Mouse (Mus musculus) midbrain, embryonic 15.5 days (tissue): ENCODE data around the gene Ghr. TPM values are rescaled to one million over a fixed set of nuclear protein-coding genes. Genes with fewer than 3 reads are reported as not detected.

Source experiments
- ATAC-seq: fragments of 200-750 bp; cut with Nextera tagmentation; replicated peaks from 2 replicates; pipeline ENCODE4 v1.8.0; 2017; ENCODE audit warnings: moderate TSS enrichment
- H3K27ac ChIP-seq: fragments of 300-500 bp; sonication (generic); 2 replicates; pipeline ENCODE4 v1.5.1; 2015; ENCODE audit warnings: mild to moderate bottlenecking, inconsistent platforms
- H3K27me3 ChIP-seq: fragments of 300-500 bp; sonication (generic); replicated peaks from 2 replicates; pipeline ENCODE4 v1.6.1; 2015; ENCODE audit warnings: inconsistent platforms
- H3K36me3 ChIP-seq: fragments of 300-500 bp; sonication (generic); replicated peaks from 2 replicates; pipeline ENCODE4 v1.6.1; 2015; ENCODE audit warnings: inconsistent platforms
- H3K4me1 ChIP-seq: fragments of 300-500 bp; sonication (generic); 2 replicates; pipeline ENCODE4 v1.6.1; 2015; ENCODE audit warnings: inconsistent platforms
- H3K4me2 ChIP-seq: fragments of 300-500 bp; sonication (generic); 2 replicates; pipeline ENCODE4 v1.6.1; 2015; ENCODE audit warnings: inconsistent platforms, mild to moderate bottlenecking, moderate library complexity
- H3K4me3 ChIP-seq: fragments of 300-500 bp; sonication (generic); 2 replicates; pipeline ENCODE4 v1.5.1; 2015; ENCODE audit warnings: mild to moderate bottlenecking, inconsistent platforms
- H3K9ac ChIP-seq: fragments of 300-500 bp; sonication (generic); 2 replicates; pipeline ENCODE4 v1.6.1; 2015; ENCODE audit warnings: mild to moderate bottlenecking, inconsistent platforms
- H3K9me3 ChIP-seq: fragments of 300-500 bp; sonication (generic); 2 replicates; pipeline ENCODE4 v1.6.1; 2016; ENCODE audit warnings: inconsistent platforms
- WGBS: fragments of 180-500 bp; shearing (Covaris S2); methylation state at CpG from one replicate; pipeline ENCODE4 v1.1.7; 2015; ENCODE audit warnings: mixed read lengths; 5-methylcytosine and 5-hydroxymethylcytosine counted together
- polyA plus RNA-seq: library from polyadenylated mRNA; unstranded; fragments of >200 nt; fragmentation: Nextera tagmentation; extraction: Ambion mirVana; gene quantifications from 2 replicates; pipeline ENCODE4 v1.2.1, GENCODE M21; 2015

Gene Ghr
- polyA plus RNA-seq, 1 experiment from 2014 or later, result 7.2 TPM

DNA sequence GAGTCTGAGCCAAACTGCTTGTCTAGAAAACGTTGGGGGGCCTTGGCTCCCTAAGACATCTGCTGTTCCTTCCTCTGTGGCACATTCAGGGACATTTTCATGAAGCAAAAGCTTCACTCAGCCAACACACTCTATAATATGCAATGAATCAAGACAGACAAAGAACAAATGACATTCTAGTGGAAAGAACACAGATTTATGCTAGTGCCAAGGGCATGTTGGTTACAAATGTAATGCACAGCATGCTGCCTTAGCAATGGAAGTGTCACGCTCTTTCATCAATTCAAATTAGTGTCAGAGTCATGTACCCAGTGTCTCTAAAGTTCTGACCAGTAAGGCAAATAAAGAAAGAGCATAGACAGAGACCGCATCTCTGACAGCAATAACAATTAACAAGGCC lies 187.6 kb downstream of the Ghr start:
- H3K27ac ChIP-seq, result no peak overlapping the region
- no peaks in the 10 kb centered on the region for H3K27me3 ChIP-seq
- no peaks in the 10 kb centered on the region for H3K9me3 ChIP-seq
- H3K9ac ChIP-seq, result no peak overlapping the region
- 73% methylated on average over 3 of the region's 3 CpGs for WGBS
- no peak overlapping the region for H3K4me3 ChIP-seq
- ATAC-seq, result no peak
- H3K36me3 ChIP-seq, result no peaks in the 10 kb centered on the region
- H3K4me2 ChIP-seq, result no peak overlapping the region
- no peaks in the 10 kb centered on the region for H3K4me1 ChIP-seq

DNA sequence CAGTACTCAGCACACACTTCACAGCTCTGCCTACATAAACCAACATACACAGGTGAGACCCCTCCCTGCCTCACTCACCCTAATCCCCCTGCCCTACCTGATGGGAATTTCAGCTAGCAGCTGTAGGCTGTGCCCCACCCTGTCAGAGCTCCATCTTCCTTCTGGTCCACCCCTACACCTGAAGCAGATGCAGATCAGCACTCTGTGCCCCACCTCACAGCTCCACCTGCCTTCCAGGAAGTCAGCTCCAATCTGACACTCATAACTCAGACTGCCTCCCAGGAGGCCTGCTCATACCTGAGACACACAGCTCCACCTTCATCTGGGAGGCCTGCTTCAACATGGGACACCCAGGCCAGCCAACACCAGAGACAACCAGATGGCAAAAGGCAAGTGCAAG lies 192.6 kb downstream of the Ghr start:
- Histone ChIP-seq H3K9me3 (no peaks in the 10 kb centered on the region), H3K4me1 (no peaks in the 10 kb centered on the region), H3K36me3 (no peaks in the 10 kb centered on the region), H3K27ac (no peak overlapping the region), H3K27me3 (no peaks in the 10 kb centered on the region), H3K4me2 (no peak overlapping the region), H3K9ac (no peak overlapping the region), H3K4me3 (no peak overlapping the region)
- no peak for ATAC-seq

DNA sequence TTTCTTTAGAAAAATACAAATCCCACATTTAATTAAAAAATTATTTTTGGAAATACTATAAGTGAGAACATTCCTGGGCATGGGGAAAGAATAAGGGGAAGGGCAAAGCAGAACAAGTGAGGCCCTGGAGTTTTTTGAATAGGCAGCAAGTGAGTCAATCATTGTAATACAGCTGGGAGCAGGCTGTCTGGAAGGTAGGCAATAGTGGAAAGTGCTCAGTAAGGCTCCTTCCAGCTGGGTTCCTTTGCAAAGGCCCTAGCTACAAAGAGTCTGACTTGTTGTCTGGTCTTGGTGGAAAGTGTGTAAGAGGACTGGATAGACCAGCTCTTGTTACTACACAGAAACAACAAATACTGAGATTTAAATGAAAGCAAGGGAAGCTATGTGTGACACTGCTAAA lies 194.3 kb downstream of the Ghr start:
- H3K27ac ChIP-seq, result no peak overlapping the region
- H3K36me3 ChIP-seq, result no peaks in the 10 kb centered on the region
- no peak overlapping the region for H3K9ac ChIP-seq
- no peak overlapping the region for H3K4me2 ChIP-seq
- H3K4me1 ChIP-seq, result no peaks in the 10 kb centered on the region
- no peaks in the 10 kb centered on the region for H3K27me3 ChIP-seq
- no peaks in the 10 kb centered on the region for H3K9me3 ChIP-seq
- ATAC-seq, result no peak
- H3K4me3 ChIP-seq, result no peak overlapping the region

DNA sequence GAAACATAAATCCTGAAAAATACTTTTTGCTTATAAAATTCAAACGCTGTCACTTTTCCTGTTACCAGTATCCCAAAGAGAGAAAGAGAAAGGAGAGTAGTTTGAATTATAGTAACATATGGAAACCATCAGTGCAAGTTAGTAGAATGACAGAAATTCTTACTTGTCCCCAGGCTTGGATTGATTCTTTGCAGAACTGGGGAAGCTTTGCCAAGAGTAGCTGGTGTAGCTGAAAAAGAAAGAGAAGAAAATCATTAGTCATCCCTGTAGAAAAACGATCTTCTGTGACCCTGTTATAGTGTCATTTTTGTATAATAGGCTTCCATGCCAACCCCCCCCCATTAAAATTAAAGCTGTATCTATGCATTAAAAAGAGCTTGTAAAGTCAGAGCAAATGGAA lies 194.8 kb downstream of the Ghr start:
- no peaks in the 10 kb centered on the region for H3K9me3 ChIP-seq
- H3K9ac ChIP-seq, result no peak overlapping the region
- no peaks in the 10 kb centered on the region for H3K36me3 ChIP-seq
- H3K27me3 ChIP-seq, result no peaks in the 10 kb centered on the region
- no peak overlapping the region for H3K27ac ChIP-seq
- H3K4me3 ChIP-seq, result no peak overlapping the region
- 81% methylated on average over 2 of the region's 2 CpGs for WGBS
- H3K4me1 ChIP-seq, result no peaks in the 10 kb centered on the region
- H3K4me2 ChIP-seq, result no peak overlapping the region
- no peak for ATAC-seq

DNA sequence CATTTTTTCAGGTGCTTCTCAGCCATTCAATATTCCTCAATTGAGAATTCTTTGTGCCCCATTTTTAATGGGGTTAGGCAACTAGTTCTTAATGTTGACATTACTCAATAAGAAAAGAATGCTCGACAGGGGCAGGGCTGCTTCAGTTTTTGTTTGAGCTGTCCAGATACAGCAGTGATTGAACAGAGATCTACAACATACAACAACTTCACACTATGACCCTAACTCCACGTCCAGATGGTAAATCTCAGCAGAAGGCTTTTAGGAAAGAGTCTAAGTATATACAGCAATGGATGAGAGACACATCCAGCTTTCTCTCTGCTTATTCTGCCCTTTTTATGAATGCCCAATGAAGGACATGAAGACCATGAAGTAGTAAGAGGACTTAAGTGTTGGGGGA lies 199.5 kb downstream of the Ghr start:
- Histone ChIP-seq H3K4me1 (no peaks in the 10 kb centered on the region), H3K36me3 (no peaks in the 10 kb centered on the region), H3K27me3 (no peaks in the 10 kb centered on the region), H3K27ac (no peak overlapping the region), H3K9ac (no peak overlapping the region), H3K4me2 (no peak overlapping the region), H3K9me3 (no peaks in the 10 kb centered on the region), H3K4me3 (no peak overlapping the region)
- ATAC-seq, result no peak
- 66% methylated on average over 2 of the region's 2 CpGs for WGBS

DNA sequence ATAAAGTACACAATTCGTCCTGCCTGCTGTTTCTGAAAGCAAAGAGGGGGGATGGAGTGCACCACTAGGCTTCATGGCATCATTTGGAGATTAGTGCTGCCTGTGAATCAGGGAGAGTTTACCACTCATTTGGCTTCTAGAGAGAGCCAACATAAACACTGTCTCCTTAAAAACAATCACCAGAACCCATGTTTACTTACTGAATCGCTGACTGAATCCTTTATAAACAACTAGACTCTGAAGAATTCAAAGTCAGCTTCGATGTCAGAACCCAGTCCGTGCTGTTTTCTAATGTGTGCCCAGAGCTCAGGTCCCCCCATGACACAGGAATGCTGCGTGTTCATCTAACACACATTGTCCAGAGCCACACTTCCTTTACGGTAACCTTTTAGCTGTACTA lies 201.9 kb downstream of the Ghr start:
- Histone ChIP-seq H3K36me3 (no peaks in the 10 kb centered on the region), H3K27ac (no peak overlapping the region), H3K4me2 (no peak overlapping the region), H3K27me3 (no peaks in the 10 kb centered on the region), H3K4me3 (no peak overlapping the region), H3K4me1 (no peaks in the 10 kb centered on the region), H3K9me3 (no peaks in the 10 kb centered on the region), H3K9ac (no peak overlapping the region)
- no peak for ATAC-seq
- WGBS, result 74% methylated on average over 6 of the region's 6 CpGs

DNA sequence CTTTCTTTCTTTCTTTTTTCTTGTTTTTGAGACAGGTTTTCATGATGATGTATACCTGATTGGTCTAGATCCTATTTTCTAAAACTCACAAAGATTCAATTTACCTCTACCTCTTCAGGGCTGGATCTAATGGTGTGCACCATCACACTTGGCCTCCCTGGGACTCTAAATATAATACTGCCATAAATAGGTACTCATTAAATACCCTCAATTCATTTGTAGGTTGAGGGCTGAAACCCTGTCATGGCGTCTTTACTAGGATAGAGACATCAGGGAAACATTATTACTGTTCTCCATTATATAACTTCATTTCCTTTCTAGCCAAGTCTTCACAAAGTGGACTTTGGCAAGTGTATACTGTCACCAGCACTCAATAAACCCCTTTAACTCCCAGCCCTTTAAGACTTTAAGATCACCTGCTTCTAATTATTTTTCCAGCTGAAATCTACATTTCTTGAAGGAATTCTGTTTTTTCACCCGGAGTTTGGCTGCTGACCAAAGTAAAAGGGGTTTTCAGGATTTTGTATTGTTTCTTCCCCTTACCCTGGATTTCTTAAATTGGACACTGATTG lies 214.9 kb downstream of the Ghr start:
- H3K4me3 ChIP-seq, result no peak overlapping the region
- WGBS, result 86% methylated on average over 2 of the region's 2 CpGs
- H3K27me3 ChIP-seq, result no peaks in the 10 kb centered on the region
- H3K4me2 ChIP-seq, result no peak overlapping the region
- no peak overlapping the region for H3K27ac ChIP-seq
- no peaks in the 10 kb centered on the region for H3K36me3 ChIP-seq
- ATAC-seq, result no peak
- H3K9ac ChIP-seq, result no peak overlapping the region
- no peaks in the 10 kb centered on the region for H3K9me3 ChIP-seq
- no peaks in the 10 kb centered on the region for H3K4me1 ChIP-seq

DNA sequence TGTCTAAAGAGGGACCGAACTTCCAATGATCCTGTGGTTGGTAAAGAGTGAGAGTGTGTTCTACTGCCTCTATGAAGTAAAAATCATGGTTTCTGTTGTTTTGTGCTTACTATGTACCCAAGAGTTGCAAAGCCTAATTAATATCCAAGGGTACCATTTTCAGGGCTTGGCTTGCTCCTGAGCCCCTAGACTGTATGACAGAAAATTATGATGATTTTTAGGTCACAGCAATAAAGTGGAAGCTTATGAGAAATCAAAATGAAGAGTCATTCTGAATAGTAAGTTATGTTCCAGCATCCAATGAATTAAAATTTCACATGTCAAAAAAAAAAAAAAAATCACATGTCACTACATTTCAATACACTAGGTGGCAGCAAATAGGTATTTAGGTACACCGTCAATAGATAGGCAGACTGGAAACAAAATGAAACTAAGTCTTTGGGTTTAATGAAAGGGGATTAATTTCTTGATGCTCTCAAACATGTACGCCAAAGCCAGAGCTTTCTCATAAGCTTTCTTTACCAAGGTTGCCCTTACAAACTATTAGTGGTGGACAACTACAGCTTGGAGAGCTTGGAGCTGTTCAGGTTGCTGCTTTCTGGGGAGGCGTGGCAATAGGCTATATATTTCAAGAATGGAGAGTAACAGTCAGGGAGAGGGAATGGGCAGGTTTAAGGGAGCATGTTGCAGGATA lies 227.1 kb downstream of the Ghr start:
- Histone ChIP-seq H3K36me3 (no peaks in the 10 kb centered on the region), H3K27me3 (no peaks in the 10 kb centered on the region), H3K9ac (no peak overlapping the region), H3K4me1 (no peaks in the 10 kb centered on the region), H3K4me2 (peak overlapping the region; percentile 38), H3K4me3 (peak overlapping the region; percentile 15; the same call in 1 of the 2 replicates), H3K9me3 (no peaks in the 10 kb centered on the region), H3K27ac (no peak overlapping the region)
- ATAC-seq, result peak; percentile 87
- 53% methylated on average over 4 of the region's 4 CpGs for WGBS

DNA sequence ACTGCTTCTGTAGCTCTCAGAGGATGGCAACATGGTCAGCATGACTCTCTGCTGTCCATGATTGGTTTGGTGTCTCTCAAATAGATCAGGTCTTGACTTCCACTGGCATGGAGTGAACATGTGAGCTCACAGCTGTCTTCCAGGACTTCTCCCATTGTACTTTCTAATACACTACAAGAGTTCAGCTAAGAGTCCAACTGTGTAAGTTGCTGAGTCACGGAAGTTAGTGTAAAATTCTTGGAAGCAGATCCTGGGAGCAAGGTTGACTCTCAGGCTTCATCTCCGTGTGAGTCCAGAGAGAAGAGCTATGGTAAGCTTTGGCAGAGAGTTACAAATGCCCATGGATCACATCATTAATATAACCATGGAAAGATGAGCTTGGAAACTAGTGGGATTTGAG lies 229.6 kb downstream of the Ghr start:
- H3K4me2 ChIP-seq, result no peak overlapping the region
- H3K27ac ChIP-seq, result no peak overlapping the region
- no peaks in the 10 kb centered on the region for H3K9me3 ChIP-seq
- ATAC-seq, result no peak
- H3K4me3 ChIP-seq, result no peak overlapping the region
- no peaks in the 10 kb centered on the region for H3K36me3 ChIP-seq
- H3K4me1 ChIP-seq, result no peaks in the 10 kb centered on the region
- no peak overlapping the region for H3K9ac ChIP-seq
- 81% methylated on average over 2 of the region's 2 CpGs for WGBS
- no peaks in the 10 kb centered on the region for H3K27me3 ChIP-seq

DNA sequence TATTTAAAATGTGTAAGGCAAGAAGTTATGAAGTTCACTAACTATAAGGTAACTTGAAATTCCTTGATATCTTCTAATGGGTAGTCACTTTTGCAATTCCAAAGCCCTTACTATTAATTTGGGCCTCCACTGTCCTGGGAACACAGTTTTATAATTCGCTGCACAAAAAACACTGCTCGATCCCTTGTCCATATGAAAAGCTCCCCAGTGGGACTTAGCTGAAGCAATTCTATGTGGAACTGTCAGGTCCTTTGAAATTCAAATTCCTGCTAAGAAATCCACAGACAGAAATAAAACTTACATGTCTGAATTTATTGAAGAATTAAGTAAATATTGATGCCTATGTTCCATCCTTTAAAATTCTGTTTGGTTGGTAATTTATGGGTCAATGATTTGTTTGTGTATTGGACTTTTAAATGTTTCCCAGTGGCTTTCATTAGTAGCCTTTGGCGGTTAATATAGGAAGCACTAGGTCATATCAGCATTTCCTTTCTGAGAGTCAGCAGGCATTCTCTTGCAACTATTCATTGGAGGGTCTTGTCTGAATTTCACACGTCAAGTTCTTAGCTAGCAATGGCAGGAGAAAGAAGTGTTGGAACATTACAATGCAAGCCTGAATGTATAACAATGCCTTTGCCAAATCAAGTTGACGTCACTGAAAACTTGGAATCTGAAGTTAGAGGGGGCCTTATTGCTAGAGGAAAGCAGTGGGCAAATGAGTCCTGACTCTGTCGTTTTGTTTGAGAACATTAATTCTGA lies 233.8 kb downstream of the Ghr start:
- H3K4me1 ChIP-seq, result no peaks in the 10 kb centered on the region
- 23% methylated on average over 6 of the region's 6 CpGs for WGBS
- no peaks in the 10 kb centered on the region for H3K27me3 ChIP-seq
- ATAC-seq, result no peak
- no peak overlapping the region for H3K9ac ChIP-seq
- H3K4me2 ChIP-seq, result no peak overlapping the region
- H3K27ac ChIP-seq, result no peak overlapping the region
- H3K9me3 ChIP-seq, result no peaks in the 10 kb centered on the region
- H3K36me3 ChIP-seq, result no peaks in the 10 kb centered on the region
- H3K4me3 ChIP-seq, result no peak overlapping the region

DNA sequence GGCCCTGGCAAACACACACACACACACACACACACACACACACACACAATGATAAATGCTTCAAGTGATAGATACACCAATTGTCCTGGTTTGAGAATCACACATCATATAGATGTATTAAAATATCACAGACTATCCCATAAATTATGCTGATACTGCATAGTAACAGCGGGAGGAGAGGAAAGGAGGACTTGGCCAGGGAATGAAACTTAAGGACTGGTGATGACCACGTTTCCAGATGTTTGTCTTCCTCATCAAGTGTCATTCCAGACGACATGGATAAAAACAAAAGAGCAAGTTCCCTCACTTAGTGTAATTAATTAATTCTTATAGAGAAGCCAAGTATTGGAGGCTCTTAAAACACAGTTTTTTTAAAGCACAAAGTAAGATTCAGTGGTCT lies 236.6 kb downstream of the Ghr start:
- no peak for ATAC-seq
- 82% methylated on average over 3 of the region's 3 CpGs for WGBS
- H3K4me2 ChIP-seq, result no peak overlapping the region
- no peak overlapping the region for H3K27ac ChIP-seq
- H3K9ac ChIP-seq, result no peak overlapping the region
- no peaks in the 10 kb centered on the region for H3K36me3 ChIP-seq
- H3K9me3 ChIP-seq, result no peaks in the 10 kb centered on the region
- no peak overlapping the region for H3K4me3 ChIP-seq
- H3K4me1 ChIP-seq, result no peaks in the 10 kb centered on the region
- H3K27me3 ChIP-seq, result no peaks in the 10 kb centered on the region

DNA sequence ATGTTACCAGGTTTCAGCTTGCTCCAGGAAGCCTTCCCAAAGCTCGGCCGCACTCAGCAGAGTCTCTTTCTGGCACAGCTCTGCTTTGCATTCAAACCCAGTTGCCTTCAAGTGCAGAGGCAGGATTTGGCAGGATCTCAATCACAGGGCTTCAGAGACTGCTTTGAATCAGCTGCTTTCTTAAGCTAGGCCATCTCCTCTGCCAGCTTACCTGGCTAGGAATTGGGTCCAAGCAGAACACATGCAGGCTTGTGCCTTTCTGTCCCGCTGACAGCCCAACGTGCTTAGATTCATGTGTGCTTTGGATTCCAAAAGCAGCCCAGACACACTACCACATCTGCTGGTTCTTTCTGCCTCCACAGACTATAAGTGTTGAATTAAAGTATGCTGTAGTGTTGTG lies 238.7 kb downstream of the Ghr start:
- WGBS, result 75% methylated on average over 4 of the region's 4 CpGs
- Histone ChIP-seq H3K4me3 (no peak overlapping the region), H3K4me1 (no peaks in the 10 kb centered on the region), H3K36me3 (no peaks in the 10 kb centered on the region), H3K27ac (no peak overlapping the region), H3K9ac (no peak overlapping the region), H3K27me3 (no peaks in the 10 kb centered on the region), H3K4me2 (no peak overlapping the region), H3K9me3 (no peaks in the 10 kb centered on the region)
- ATAC-seq, result peak; percentile 42; the same call in 1 of the 2 replicates
